Mouse (Mus musculus): ENCODE results near the gene Immp1l. TPM values are rescaled to one million over a fixed set of nuclear protein-coding genes. Genes with fewer than 3 reads are reported as not detected.

The Immp1l gene
- polyA plus RNA-seq, 1 experiment from 2014 or later: 98.8 TPM

GRCm38 (mm10) chr2:105953862-105954261, 49.4 kb downstream of the Immp1l start:
- ATAC-seq (no peak), DNase-seq (ENCODE audit: low spot score) (no peak)
- Histone ChIP-seq H3K4me2 (replicated peaks; ENCODE audit: low read depth, low read length) (no peak overlapping the region), H3K36me3 (ENCODE audit: insufficient read depth, low read length) (no peaks in the 10 kb centered on the region), H3K27me3 (replicated peaks; ENCODE audit: insufficient read depth, low read length) (no peaks in the 10 kb centered on the region), H3K9ac (replicated peaks; ENCODE audit: low read depth) (no peak overlapping the region), H3K4me1 (ENCODE audit: insufficient read depth, low read depth, low read length) (no peaks in the 10 kb centered on the region), H3K27ac (ENCODE audit: low read length) (no peak overlapping the region), H3K9me3 (ENCODE audit: low read length) (no peaks in the 10 kb centered on the region), H3K4me3 (ENCODE audit: low read depth, low read length) (no peak overlapping the region)
- TF ChIP-seq EP300 (IDR thresholded peaks at IDR 0.05) (no peak), CTCF (IDR thresholded peaks at IDR 0.05) (no peak)
- WGBS: 85% methylated on average over 4 of the region's 4 CpGs

- ATAC-seq (no peak), DNase-seq (ENCODE audit: low spot score) (no peak)
- Histone ChIP-seq H3K9ac (replicated peaks; ENCODE audit: low read depth) (no peak overlapping the region), H3K36me3 (ENCODE audit: insufficient read depth, low read length) (no peaks in the 10 kb centered on the region), H3K4me2 (replicated peaks; ENCODE audit: low read depth, low read length) (no peak overlapping the region), H3K4me1 (ENCODE audit: insufficient read depth, low read depth, low read length) (no peaks in the 10 kb centered on the region), H3K9me3 (ENCODE audit: low read length) (no peaks in the 10 kb centered on the region), H3K27me3 (replicated peaks; ENCODE audit: insufficient read depth, low read length) (no peaks in the 10 kb centered on the region), H3K4me3 (ENCODE audit: low read depth, low read length) (no peak overlapping the region), H3K27ac (ENCODE audit: low read length) (no peak overlapping the region)
- TF ChIP-seq CTCF (IDR thresholded peaks at IDR 0.05) (no peak), EP300 (IDR thresholded peaks at IDR 0.05) (no peak)
- 95% methylated on average over 1 of the region's 1 CpGs for WGBS
Observed at GRCm38 (mm10) chr2:105963447-105963846, 59.0 kb downstream of the Immp1l start.

GRCm38 (mm10) chr2:105973941-105974340, 69.5 kb downstream of the Immp1l start:
- Histone ChIP-seq H3K9me3 (ENCODE audit: low read length) (no peaks in the 10 kb centered on the region), H3K4me2 (replicated peaks; ENCODE audit: low read depth, low read length) (no peak overlapping the region), H3K4me1 (ENCODE audit: insufficient read depth, low read depth, low read length) (no peaks in the 10 kb centered on the region), H3K36me3 (ENCODE audit: insufficient read depth, low read length) (no peaks in the 10 kb centered on the region), H3K9ac (replicated peaks; ENCODE audit: low read depth) (no peak overlapping the region), H3K27ac (ENCODE audit: low read length) (no peak overlapping the region), H3K4me3 (ENCODE audit: low read depth, low read length) (no peak overlapping the region), H3K27me3 (replicated peaks; ENCODE audit: insufficient read depth, low read length) (no peaks in the 10 kb centered on the region)
- no peak for DNase-seq (ENCODE audit: low spot score)
- no peak for TF ChIP-seq CTCF (IDR thresholded peaks at IDR 0.05)
- TF ChIP-seq EP300 (IDR thresholded peaks at IDR 0.05): no peak
- 47% methylated on average over 2 of the region's 2 CpGs for WGBS
- ATAC-seq: no peak

GRCm38 (mm10) chr2:105978065-105978464, 73.6 kb downstream of the Immp1l start:
- no peak for TF ChIP-seq EP300 (IDR thresholded peaks at IDR 0.05)
- no peak for TF ChIP-seq CTCF (IDR thresholded peaks at IDR 0.05)
- H3K9ac ChIP-seq (replicated peaks; ENCODE audit: low read depth): no peak overlapping the region
- no peak overlapping the region for H3K27ac ChIP-seq (ENCODE audit: low read length)
- DNase-seq (ENCODE audit: low spot score) (no peak), ATAC-seq (no peak)
- no peak overlapping the region for H3K4me3 ChIP-seq (ENCODE audit: low read depth, low read length)
- no peaks in the 10 kb centered on the region for H3K9me3 ChIP-seq (ENCODE audit: low read length)
- no peaks in the 10 kb centered on the region for H3K36me3 ChIP-seq (ENCODE audit: insufficient read depth, low read length)
- H3K27me3 ChIP-seq (replicated peaks; ENCODE audit: insufficient read depth, low read length): no peaks in the 10 kb centered on the region
- H3K4me1 ChIP-seq (ENCODE audit: insufficient read depth, low read depth, low read length): no peaks in the 10 kb centered on the region
- 99% methylated on average over 2 of the region's 2 CpGs for WGBS
- no peak overlapping the region for H3K4me2 ChIP-seq (replicated peaks; ENCODE audit: low read depth, low read length)

GRCm38 (mm10) chr2:105985206-105985605, 80.8 kb downstream of the Immp1l start:
- no peak for ATAC-seq
- no peak for DNase-seq (ENCODE audit: low spot score)

GRCm38 (mm10) chr2:105987131-105987530, 82.7 kb downstream of the Immp1l start:
- H3K4me2 ChIP-seq (replicated peaks; ENCODE audit: low read depth, low read length): no peak overlapping the region
- H3K4me1 ChIP-seq (ENCODE audit: insufficient read depth, low read depth, low read length): no peaks in the 10 kb centered on the region
- H3K36me3 ChIP-seq (ENCODE audit: insufficient read depth, low read length): no peaks in the 10 kb centered on the region
- no peak for ATAC-seq
- no peak overlapping the region for H3K9ac ChIP-seq (replicated peaks; ENCODE audit: low read depth)
- H3K9me3 ChIP-seq (ENCODE audit: low read length): no peaks in the 10 kb centered on the region
- H3K27ac ChIP-seq (ENCODE audit: low read length): no peak overlapping the region
- no peaks in the 10 kb centered on the region for H3K27me3 ChIP-seq (replicated peaks; ENCODE audit: insufficient read depth, low read length)
- WGBS: 68% methylated on average over 1 of the region's 1 CpGs
- no peak for DNase-seq (ENCODE audit: low spot score)
- no peak overlapping the region for H3K4me3 ChIP-seq (ENCODE audit: low read depth, low read length)
- TF ChIP-seq CTCF (IDR thresholded peaks at IDR 0.05): no peak
- TF ChIP-seq EP300 (IDR thresholded peaks at IDR 0.05): no peak

More at GRCm38 (mm10) chr2:105985206-105985605, 80.8 kb downstream of the Immp1l start:
- Histone ChIP-seq H3K4me1 (ENCODE audit: insufficient read depth, low read depth, low read length) (no peaks in the 10 kb centered on the region), H3K27me3 (replicated peaks; ENCODE audit: insufficient read depth, low read length) (no peaks in the 10 kb centered on the region), H3K27ac (ENCODE audit: low read length) (no peak overlapping the region), H3K4me3 (ENCODE audit: low read depth, low read length) (no peak overlapping the region), H3K36me3 (ENCODE audit: insufficient read depth, low read length) (no peaks in the 10 kb centered on the region), H3K4me2 (replicated peaks; ENCODE audit: low read depth, low read length) (no peak overlapping the region), H3K9ac (replicated peaks; ENCODE audit: low read depth) (no peak overlapping the region), H3K9me3 (ENCODE audit: low read length) (no peaks in the 10 kb centered on the region)
- no peak for TF ChIP-seq EP300 (IDR thresholded peaks at IDR 0.05)
- TF ChIP-seq CTCF (IDR thresholded peaks at IDR 0.05): no peak
- 92% methylated on average over 7 of the region's 7 CpGs for WGBS

- no peak overlapping the region for H3K4me2 ChIP-seq (replicated peaks; ENCODE audit: low read depth, low read length)
- H3K36me3 ChIP-seq (ENCODE audit: insufficient read depth, low read length): no peaks in the 10 kb centered on the region
- ATAC-seq: no peak
- H3K27ac ChIP-seq (ENCODE audit: low read length): no peak overlapping the region
- H3K27me3 ChIP-seq (replicated peaks; ENCODE audit: insufficient read depth, low read length): no peaks in the 10 kb centered on the region
- H3K9me3 ChIP-seq (ENCODE audit: low read length): no peaks in the 10 kb centered on the region
- no peak for TF ChIP-seq CTCF (IDR thresholded peaks at IDR 0.05)
- no peak for TF ChIP-seq EP300 (IDR thresholded peaks at IDR 0.05)
- no peaks in the 10 kb centered on the region for H3K4me1 ChIP-seq (ENCODE audit: insufficient read depth, low read depth, low read length)
- 27% methylated on average over 2 of the region's 2 CpGs for WGBS
- H3K9ac ChIP-seq (replicated peaks; ENCODE audit: low read depth): no peak overlapping the region
- DNase-seq (ENCODE audit: low spot score): no peak
- H3K4me3 ChIP-seq (ENCODE audit: low read depth, low read length): no peak overlapping the region
Observed at GRCm38 (mm10) chr2:105987999-105988398, 83.6 kb downstream of the Immp1l start.

Data from lung, postnatal 0 days (tissue).